Mouse (Mus musculus): Measurements from ENCODE around the gene Slfn2.
"Not testable (repeated sequence)": the region's sequence is repeated elsewhere in the genome, so short reads cannot be mapped to it uniquely, and the experiment has no call there.

The Slfn2 gene

GRCm38 (mm10) chr11:83064946-83065345, at the start of gene Slfn2:
TSS of gene Slfn2 (plus strand) at chr11:83065112.
- in situ Hi-C loops (cut with MseI, MboI), result no loop called here

- in situ Hi-C loops (cut with MseI, MboI), result no loop called here
These were observed 48.8 kb upstream of the Slfn2 start for GRCm38 (mm10) chr11:83016093-83016492.

DNA sequence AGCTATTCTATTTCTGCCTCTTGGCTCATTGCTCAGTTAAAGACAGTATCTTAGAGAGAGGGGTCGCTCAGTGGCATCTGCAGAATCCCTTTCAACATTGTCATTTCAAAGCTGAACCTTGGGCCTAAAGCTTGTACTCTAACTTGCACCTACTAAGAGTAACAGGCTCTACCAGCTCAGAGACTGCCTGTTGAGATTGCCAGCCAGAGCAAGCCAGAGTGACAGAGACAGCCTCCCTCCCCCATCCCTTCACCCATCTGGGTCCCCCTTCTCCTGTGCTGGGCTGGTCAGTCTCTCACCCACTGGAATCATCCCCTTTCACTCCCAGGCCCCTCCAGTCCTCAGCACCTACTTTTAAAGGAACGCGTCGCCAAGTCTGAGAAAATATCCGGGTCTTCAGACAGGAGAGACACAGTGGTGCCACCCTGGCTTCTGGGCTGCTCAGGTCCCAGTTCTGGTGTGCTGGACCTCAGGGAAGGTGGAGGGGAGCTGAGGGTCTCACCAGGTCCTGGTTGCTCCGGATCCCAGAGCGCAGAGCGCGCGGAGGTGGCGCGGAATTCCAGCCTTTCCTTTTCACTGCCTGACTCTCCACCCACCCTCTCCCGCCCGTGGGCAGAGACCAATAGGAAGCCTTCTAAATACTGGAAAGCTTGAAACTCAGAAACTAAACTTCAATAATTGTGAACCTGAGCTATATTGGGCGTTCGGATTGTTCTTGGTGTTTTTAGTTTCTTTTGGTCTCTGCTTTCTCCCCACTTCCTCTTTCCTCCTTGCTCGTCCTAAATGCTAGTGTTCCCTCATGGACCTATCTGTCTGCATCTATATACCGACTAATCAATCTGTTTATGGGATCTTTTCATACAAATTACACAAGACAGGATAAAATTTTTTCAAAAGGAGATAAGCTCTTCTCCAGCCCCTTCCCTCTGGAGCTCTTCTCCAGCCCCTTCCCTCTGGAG, 45.1 kb upstream of the Slfn2 start:
- in situ Hi-C loops (cut with MseI, MboI), result not testable (repeated sequence)

- in situ Hi-C loops (cut with MseI, MboI), result no loop called here
These were observed 44.3 kb upstream of the Slfn2 start, which contains the start of gene Slfn8 for GRCm38 (mm10) chr11:83020621-83021020. TSS of gene Slfn8 (minus strand) at chr11:83020810.

- in situ Hi-C loops (cut with MseI, MboI), result loop anchor here (25.0 kb wide), 1 partner anchor 149 kb away; the partner anchor contains the start of genes Slfn3 (in 2 of the 2) and Slfn4 (in 2 of the 2)
These were observed 26.2 kb upstream of the Slfn2 start for GRCm38 (mm10) chr11:83038686-83039085.

- in situ Hi-C loops (cut with MseI, MboI), result loop anchor here (25.0 kb wide), 1 partner anchor 148 kb away; the partner anchor contains the start of genes Slfn3 (in 2 of the 2) and Slfn4 (in 2 of the 2)
These were observed 25.8 kb upstream of the Slfn2 start for GRCm38 (mm10) chr11:83039156-83039555.

- in situ Hi-C loops (cut with MseI, MboI), result loop anchor here (10.0 to 25.0 kb wide), 2 partner anchors 115 to 148 kb away; partner anchors contain the start of genes Slfn3 (in 2 of the 2) and Slfn4 (in 2 of the 2)
These were observed 25.1 kb upstream of the Slfn2 start for GRCm38 (mm10) chr11:83039796-83040195.

DNA sequence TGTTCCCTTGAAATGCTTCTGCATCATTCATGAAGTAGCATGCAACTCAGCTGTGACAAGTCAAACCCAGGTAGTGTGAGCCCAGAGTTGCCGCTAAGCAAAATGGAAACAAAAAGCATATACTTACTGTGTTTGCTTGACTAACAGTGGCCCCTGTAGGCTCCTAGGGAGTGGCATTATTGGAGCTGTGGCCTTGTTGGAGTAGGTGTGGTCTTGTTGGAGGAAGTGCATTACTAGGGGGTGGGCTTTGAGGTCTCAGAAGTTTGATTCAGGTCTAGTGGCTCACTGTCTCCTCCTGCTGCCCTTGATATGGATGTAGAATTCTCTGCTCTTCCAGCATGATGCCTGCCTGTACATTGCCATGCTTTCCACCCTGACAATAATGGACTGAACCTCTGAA, 24.6 kb upstream of the Slfn2 start:
- in situ Hi-C loops (cut with MseI, MboI), result loop anchor here (10.0 to 25.0 kb wide), 2 partner anchors 116 to 147 kb away; partner anchors contain the start of genes Slfn3 (in 2 of the 2) and Slfn4 (in 2 of the 2)

DNA sequence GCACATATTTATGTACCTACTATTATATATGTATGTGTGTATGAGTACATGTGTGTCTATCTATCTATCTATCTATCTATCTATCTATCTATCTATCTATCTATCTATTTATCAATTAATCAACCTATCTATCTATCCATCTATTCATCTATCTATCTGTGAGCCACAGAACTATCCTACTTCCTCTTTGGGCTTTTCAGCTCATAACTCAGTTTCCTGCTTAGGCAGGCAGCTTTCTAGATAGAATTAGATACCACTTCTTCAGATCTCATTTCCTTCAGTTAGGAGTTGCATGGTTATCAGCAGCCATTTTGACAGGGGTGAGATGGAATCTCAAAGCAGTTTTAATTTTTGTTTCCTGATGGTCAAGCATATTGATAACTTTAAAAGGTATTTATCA, 23.9 kb upstream of the Slfn2 start:
- in situ Hi-C loops (cut with MseI, MboI), result loop anchor here (10.0 to 25.0 kb wide), 2 partner anchors 116 to 146 kb away; partner anchors contain the start of genes Slfn3 (in 2 of the 2) and Slfn4 (in 2 of the 2)

GRCm38 (mm10) chr11:83043891-83044290, 21.0 kb upstream of the Slfn2 start:
- in situ Hi-C loops (cut with MseI, MboI), result loop anchor here (10.0 to 25.0 kb wide), 2 partner anchors 119 to 143 kb away; partner anchors contain the start of genes Slfn3 (in 2 of the 2) and Slfn4 (in 2 of the 2)

DNA sequence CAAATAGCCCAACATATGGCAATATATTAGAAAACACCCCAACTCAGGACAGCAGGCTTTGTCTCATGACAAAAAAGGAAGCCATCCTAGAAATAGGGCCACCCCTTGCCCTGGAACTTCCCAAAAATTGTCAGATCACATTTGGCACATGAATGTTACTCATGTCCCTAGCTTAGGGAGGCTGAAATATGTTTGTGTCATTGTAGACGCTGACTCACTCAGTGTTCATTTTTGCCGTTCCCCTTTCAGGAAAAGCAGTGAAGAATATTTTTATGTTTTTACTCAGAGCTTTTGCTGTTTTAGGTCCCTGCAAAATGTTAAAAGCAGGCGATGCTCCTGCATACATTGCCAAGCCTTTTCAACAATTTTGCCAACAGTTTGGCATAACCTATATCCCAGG, 19.3 kb upstream of the Slfn2 start:
- in situ Hi-C loops (cut with MseI, MboI), result loop anchor here (10.0 to 25.0 kb wide), 2 partner anchors 121 to 142 kb away; partner anchors contain the start of genes Slfn3 (in 2 of the 2) and Slfn4 (in 2 of the 2)

DNA sequence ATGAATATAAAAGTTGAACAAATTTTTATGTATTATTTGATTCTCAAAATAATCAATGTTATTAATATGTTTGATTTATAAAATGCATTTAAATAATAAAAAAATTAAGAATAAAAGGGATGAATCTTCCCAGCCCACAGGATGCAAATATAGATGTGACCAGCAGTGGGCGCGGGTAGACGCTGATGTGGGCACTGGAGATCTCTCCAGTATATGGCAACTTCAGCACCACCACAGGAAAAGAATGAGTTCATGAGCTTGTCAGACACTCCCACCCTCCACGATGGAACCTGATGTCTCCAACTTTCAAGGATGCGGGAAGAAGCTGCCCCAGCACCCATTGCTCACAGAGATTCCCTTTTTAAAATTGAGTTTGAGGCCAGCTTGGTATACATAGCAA, 7.0 kb upstream of the Slfn2 start:
- in situ Hi-C loops (cut with MseI, MboI), result no loop called here

GRCm38 (mm10) chr11:83060412-83061020, 4.4 kb upstream of the Slfn2 start:
- in situ Hi-C loops (cut with MseI, MboI), result no loop called here

- in situ Hi-C loops (cut with MseI, MboI), result no loop called here
These were observed 3.1 kb upstream of the Slfn2 start for GRCm38 (mm10) chr11:83061806-83062205.

DNA sequence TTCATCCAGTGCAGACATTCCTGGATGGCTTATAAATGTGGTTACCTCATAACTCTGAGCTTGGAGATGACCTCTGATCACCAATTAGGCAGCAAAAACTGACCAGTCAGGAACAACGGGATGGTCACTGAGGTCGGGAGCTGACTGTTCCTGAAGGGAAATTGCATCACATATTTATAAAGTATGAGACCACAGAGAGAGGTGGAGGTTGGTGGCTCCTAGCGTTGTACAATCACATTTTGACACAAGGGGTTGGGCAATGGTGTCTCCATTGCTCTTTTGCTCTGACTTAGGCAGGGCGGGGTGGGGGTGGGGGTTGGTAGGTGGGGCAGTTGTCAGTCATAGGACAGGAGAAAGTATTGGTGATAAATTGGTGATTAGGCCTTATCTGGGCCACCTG, 1.8 kb upstream of the Slfn2 start:
- in situ Hi-C loops (cut with MseI, MboI), result no loop called here

GRCm38 (mm10) chr11:83063941-83064349, 967 bp upstream of the Slfn2 start:
- in situ Hi-C loops (cut with MseI, MboI), result no loop called here

- in situ Hi-C loops (cut with MseI, MboI), result no loop called here
These were observed 781 bp downstream of the Slfn2 start for GRCm38 (mm10) chr11:83065441-83066344.

- in situ Hi-C loops (cut with MseI, MboI), result no loop called here
These were observed 2.0 kb downstream of the Slfn2 start for GRCm38 (mm10) chr11:83066640-83067531.

GRCm38 (mm10) chr11:83067982-83068694, 3.2 kb downstream of the Slfn2 start:
- in situ Hi-C loops (cut with MseI, MboI), result no loop called here
